Mouse (Mus musculus): ENCODE data around the gene Trit1.
"Not testable (repeated sequence)": the region's sequence is repeated elsewhere in the genome, so short reads cannot be mapped to it uniquely, and the experiment has no call there.

Gene Trit1

DNA sequence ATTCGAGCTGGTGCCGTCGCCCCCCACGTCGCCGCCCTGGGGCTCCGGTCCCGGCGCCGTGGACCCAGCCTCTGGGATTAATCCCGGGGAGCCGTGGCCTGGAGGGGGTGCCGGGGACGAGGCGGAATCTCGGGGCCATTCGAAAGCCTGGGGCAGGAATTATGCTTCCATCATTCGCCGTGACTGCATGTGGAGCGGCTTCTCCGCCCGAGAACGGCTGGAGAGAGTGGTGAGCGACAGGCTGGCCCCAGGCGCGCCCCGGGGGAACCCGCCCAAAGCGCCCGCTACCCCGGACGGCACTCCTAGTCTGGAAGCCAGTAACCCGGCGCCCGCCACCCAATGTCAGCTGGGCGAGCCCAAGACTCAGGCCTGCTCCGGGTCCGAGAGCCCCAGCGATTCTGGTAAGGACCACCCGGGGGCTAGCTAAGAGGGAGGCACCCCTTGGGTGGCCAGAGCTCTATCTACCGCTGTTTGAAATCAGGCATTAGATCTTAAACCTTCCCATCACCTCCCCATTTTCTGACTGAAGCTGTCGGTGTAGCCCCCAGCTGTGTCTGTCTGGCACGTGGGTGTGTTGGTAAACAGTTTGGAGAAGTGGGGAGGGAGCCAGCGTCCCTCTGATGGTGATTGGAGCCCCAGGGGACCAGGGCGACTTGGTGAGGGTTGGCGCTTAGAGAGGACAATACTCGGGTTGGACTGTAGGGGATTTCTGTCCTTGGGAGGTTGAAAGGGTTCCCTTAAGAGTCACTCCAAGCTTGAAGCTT, 19.6 kb upstream of the Trit1 start:
- DNase-seq (ENCODE audit: low spot score in 2 of 2): peak; percentile 8 to 22

- no peak for DNase-seq (ENCODE audit: low spot score in 2 of 2)
These were observed 17.7 kb upstream of the Trit1 start for GRCm38 (mm10) chr4:122998537-122999262.

DNA sequence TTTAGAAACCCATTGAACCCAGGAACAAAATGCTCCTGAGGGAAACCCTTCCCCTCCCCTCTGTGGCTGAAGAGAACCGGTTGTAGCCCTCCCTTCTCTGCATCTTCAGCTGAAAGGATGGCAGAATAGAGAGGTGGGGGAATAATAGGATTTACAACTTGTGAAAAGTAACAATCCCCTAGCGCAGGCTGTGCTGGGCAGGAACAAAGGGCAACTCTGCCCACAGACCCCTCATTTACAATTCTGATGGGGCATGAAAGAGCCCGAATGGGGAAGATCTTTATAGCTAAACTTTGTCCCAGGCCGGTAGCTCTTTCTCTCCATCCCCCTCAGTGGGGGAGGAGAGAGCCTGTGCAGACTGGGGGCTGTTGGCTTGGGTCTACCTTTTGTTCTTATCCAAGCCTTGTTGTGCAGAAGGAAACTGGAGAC, 17.1 kb upstream of the Trit1 start:
- DNase-seq (ENCODE audit: low spot score in 2 of 2): no peak

- DNase-seq (ENCODE audit: low spot score in 2 of 2): no peak
These were observed 16.3 kb upstream of the Trit1 start for GRCm38 (mm10) chr4:123000130-123000529.

- DNase-seq (ENCODE audit: low spot score in 2 of 2): no peak
These were observed 15.6 kb upstream of the Trit1 start for GRCm38 (mm10) chr4:123000617-123001342.

GRCm38 (mm10) chr4:123005054-123005966, 11.1 kb upstream of the Trit1 start:
- no peak for DNase-seq (ENCODE audit: low spot score in 2 of 2)

DNA sequence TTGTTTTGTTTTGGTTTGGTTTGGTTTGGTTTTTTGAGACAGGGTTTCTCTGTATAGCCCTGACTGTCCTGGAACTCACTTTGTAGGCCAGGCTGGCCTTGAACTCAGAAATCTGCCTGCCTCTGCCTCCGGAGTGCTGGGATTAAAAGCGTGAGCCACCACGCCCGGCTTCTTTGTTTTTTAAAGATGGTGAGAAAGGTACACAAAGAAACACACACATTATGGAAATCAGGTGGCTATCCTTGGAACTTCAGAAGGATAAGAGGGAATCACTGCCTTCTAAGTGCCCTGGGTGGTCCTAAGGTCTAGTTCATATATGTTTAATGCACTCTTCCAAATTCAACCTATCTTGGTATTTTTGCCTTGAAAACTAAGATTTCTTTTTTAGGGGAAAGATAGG, 3.9 kb upstream of the Trit1 start:
- not testable (repeated sequence) for DNase-seq (ENCODE audit: low spot score in 2 of 2)

DNA sequence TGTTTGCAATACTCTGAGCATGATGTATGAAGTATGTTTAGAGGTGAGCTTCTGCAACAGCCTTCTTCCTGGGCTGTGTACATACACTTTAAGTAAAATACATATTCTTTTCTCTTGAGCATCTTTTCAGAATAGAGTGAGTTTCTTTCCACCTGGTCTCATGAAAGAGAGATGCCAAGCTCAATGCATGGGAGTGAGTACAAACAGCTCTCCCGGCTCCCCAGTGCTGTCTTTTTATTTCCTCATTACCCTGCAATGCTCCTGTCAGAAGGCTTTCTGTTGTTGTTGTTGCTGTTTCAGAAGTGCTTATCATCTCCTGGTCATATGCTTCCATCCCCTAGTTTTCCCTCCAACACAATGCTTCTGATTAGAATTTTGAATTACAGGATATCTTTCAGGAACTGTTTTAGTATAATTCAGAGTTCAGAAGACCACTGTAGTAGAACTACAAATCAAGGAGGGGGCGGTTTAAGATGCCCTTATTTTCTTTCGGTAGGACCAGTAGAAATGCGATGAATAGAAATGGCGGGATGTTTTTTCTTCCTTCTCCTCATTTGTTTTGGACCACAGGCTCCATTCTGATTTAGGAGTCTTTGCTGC, 3.0 kb upstream of the Trit1 start:
- DNase-seq (ENCODE audit: low spot score in 2 of 2): no peak

GRCm38 (mm10) chr4:123013949-123014406, 2.4 kb upstream of the Trit1 start:
- peak in 1 of 2 experiments; percentile 3 for DNase-seq (ENCODE audit: low spot score in 2 of 2)

DNA sequence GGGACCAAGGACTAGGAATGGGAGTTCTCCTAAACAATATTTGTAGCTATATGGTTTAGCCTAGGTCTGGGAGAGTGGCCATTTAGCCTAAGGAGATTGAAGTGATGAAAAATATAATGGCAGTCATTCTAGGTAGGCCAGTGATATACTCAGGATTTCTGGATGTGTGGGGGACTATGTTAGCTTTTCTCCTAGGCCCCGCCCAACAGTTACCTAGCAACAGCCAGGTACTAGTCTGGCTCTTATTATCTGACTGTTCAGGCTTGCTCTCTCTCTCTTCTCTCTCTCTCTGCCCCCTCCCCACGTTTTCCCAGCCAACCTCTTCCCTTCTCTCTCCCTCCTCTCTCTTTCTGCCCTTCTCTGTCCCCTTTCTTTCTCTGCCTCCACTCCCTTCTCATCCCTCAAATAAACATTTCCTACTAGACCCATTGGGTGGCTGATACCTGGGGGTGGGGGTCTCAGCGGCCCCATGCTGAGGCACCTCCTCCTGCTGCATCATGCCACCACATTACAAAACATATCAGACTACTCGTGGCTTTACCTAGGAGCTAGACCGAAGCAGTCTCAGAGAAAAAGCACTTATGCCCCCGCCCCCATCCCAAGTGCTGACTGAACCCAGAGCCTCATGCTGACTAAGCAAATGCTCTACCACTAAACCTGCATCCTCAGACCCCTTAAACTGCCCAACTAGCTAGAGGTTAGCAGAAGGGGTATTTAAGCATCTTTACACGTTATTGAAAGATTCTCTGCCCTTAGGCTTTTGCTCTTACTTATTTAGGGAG, 1.7 kb upstream of the Trit1 start:
- DNase-seq (ENCODE audit: low spot score in 2 of 2): no peak

GRCm38 (mm10) chr4:123021591-123021990, 5.2 kb downstream of the Trit1 start:
- DNase-seq (ENCODE audit: low spot score in 2 of 2): no peak

- no peak for DNase-seq (ENCODE audit: low spot score in 2 of 2)
These were observed 6.5 kb downstream of the Trit1 start for GRCm38 (mm10) chr4:123022896-123023295.

DNA sequence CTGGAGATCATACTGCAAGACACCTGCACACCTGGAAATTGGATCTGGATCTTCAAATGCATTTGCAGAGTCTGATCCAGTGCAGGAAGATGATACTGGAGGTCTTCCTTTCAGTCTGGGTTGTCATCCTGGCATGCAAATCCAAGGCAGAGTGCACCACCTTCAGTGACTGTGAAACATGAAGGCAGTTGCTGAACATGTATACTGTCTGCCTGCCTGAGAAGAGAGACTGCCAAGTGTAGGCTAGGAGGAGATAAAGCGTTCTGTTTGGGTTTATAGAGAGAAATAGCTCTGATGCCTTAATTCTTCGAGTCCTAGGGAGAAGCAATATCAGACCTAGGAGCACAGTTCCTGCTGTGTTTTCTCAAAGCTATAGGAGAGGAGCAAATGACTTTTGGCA, 9.0 kb downstream of the Trit1 start:
- no peak for DNase-seq (ENCODE audit: low spot score in 2 of 2)

DNA sequence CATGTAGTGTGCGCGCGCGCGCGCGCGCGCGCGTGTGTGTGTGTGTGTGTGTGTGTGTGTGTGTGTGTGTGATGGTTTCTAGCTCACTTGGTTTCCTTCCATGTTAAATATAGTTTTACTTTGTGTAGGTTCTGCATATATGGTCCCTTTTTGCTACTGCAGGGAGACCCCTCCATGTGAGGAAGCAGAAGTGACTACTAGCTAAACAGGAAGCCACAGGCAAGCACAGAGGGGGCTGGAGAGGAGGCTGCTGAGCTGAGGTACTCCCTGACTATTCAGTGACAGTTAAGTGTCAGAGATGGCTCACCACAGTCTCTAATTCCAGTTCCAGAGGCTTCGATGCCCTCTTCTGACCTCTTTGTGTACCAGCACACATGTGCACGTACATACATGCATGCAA, 9.8 kb downstream of the Trit1 start:
- peak; percentile 81 to 85 for DNase-seq (ENCODE audit: low spot score in 2 of 2)

GRCm38 (mm10) chr4:123026597-123026996, 10.2 kb downstream of the Trit1 start:
- peak; percentile 50 to 54 for DNase-seq (ENCODE audit: low spot score in 2 of 2)

- peak in 1 of 2 experiments; percentile 6 for DNase-seq (ENCODE audit: low spot score in 2 of 2)
These were observed 18.4 kb downstream of the Trit1 start for GRCm38 (mm10) chr4:123034841-123035240.

- no peak for DNase-seq (ENCODE audit: low spot score in 2 of 2)
These were observed 19.2 kb downstream of the Trit1 start for GRCm38 (mm10) chr4:123035636-123036035.

DNA sequence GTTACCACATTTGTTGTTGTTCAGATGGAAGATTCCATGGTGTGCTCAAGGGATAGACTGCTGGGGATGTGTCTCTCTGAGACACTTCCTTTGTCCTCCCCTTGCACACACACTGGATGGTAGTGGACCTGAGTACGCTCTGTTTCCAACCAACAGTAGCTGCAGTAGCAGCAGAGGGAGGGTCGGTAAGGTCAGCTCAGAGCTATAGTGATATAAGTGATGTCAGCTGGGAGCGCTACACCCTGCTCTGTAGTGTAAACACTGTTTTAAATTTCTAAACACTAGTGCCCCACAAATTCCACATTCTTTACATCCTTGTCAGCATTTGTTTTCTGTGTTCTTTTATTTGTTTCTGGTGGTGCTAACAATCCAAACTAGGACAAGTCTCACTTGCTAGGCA, 20.3 kb downstream of the Trit1 start:
- no peak for DNase-seq (ENCODE audit: low spot score in 2 of 2)

- no peak for DNase-seq (ENCODE audit: low spot score in 2 of 2)
These were observed 24.7 kb downstream of the Trit1 start for GRCm38 (mm10) chr4:123041131-123041530.

- no peak for DNase-seq (ENCODE audit: low spot score in 2 of 2)
These were observed 27.5 kb downstream of the Trit1 start for GRCm38 (mm10) chr4:123043858-123044257.

All from spleen, postnatal 36 days (tissue).